In the genomic region with DNA sequence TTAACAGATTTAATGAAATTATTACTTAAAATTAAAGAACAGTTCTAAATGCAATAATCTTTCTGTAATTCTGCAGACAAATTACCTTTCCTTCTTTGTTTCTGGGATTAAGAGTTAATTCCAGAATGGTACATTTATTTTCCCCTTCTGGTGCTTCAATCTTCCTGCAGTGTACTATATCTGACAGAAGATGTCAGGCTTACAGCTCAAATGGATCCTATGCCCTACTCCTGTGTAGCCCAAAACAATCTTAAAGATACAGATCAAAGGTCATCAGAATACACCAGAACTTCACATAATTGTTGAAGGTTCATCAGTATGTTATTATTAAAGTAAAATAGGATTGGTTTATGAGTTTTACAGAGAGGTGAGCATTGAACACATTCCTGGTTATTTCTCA, we compare ENCODE assay signal across 14 mouse cellular contexts.
DNase-seq lines count a peak whose midpoint lies in the region; ATAC-seq and TF ChIP-seq lines count a peak whose summit lies in the region.
"Had no signal": no experiment of that assay in that cellular context is flagged by ENCODE, and none has a peak within 500 bp of the region (broad histone marks: within the 10 kb centered on the region; RNA-seq: fewer than 3 reads in every experiment).

No protein-coding gene starts in this region.

- H3K27ac ChIP-seq in hindbrain, embryonic 15.5 days (replicated peaks) = no peak overlapping the region
- no peak overlapping the region for H3K27ac ChIP-seq in hindbrain, embryonic 11.5 days (ENCODE audit: low read depth, low read length)
- H3K27ac ChIP-seq in neural tube, embryonic 12.5 days = no peak overlapping the region
- H3K27ac ChIP-seq in forebrain, embryonic 15.5 days (replicated peaks) = no peak overlapping the region
- H3K27ac ChIP-seq in stomach, postnatal 0 days (replicated peaks) = no peak overlapping the region
- H3K27ac ChIP-seq: embryonic facial prominence, embryonic 12.5 days; liver, embryonic 15.5 days had no signal

- no peaks in the 10 kb centered on the region for H3K36me3 ChIP-seq in hindbrain, embryonic 15.5 days
- H3K36me3 ChIP-seq in hindbrain, embryonic 11.5 days (ENCODE audit: control insufficient read depth, insufficient read depth, low read length) = no peaks in the 10 kb centered on the region
- no peaks in the 10 kb centered on the region for H3K36me3 ChIP-seq in neural tube, embryonic 12.5 days
- no peaks in the 10 kb centered on the region for H3K36me3 ChIP-seq in forebrain, embryonic 15.5 days
- H3K36me3 ChIP-seq in stomach, postnatal 0 days (ENCODE audit: control insufficient read depth, insufficient read depth, low read length) = no peaks in the 10 kb centered on the region
- H3K36me3 ChIP-seq: embryonic facial prominence, embryonic 12.5 days; heart, embryonic 12.5 days; liver, embryonic 15.5 days had no signal

- DNase-seq in hindbrain, embryonic 11.5 days (ENCODE audit: low spot score) = no peak
- DNase-seq in neural tube, embryonic 10.5 days (ENCODE audit: extremely low spot score, low spot score) = no peak
- DNase-seq in stomach, postnatal 0 days (ENCODE audit: low spot score) = no peak
- DNase-seq in ovary, postnatal 10 days (ENCODE audit: low spot score) = no peak
- DNase-seq: adrenal gland, postnatal 36 days; cerebellum, adult 8-10 months; left cerebral cortex, postnatal 4 days had no signal

- no peak overlapping the region for H3K9ac ChIP-seq in hindbrain, embryonic 15.5 days
- H3K9ac ChIP-seq in hindbrain, embryonic 11.5 days (ENCODE audit: low read depth, low read length) = no peak overlapping the region
- H3K9ac ChIP-seq in neural tube, embryonic 12.5 days = no peak overlapping the region
- H3K9ac ChIP-seq in forebrain, embryonic 15.5 days (replicated peaks) = no peak overlapping the region
- H3K9ac ChIP-seq in stomach, postnatal 0 days (ENCODE audit: low read length) = no peak overlapping the region
- H3K9ac ChIP-seq: embryonic facial prominence, embryonic 12.5 days; heart, embryonic 12.5 days; liver, embryonic 15.5 days had no signal

- no peaks in the 10 kb centered on the region for H3K4me1 ChIP-seq in hindbrain, embryonic 15.5 days (replicated peaks)
- H3K4me1 ChIP-seq in hindbrain, embryonic 11.5 days (replicated peaks; ENCODE audit: control insufficient read depth, insufficient read depth, low read length) = no peaks in the 10 kb centered on the region
- H3K4me1 ChIP-seq in neural tube, embryonic 12.5 days = no peaks in the 10 kb centered on the region
- no peaks in the 10 kb centered on the region for H3K4me1 ChIP-seq in forebrain, embryonic 15.5 days
- H3K4me1 ChIP-seq in stomach, postnatal 0 days (replicated peaks; ENCODE audit: control insufficient read depth, insufficient read depth) = no peaks in the 10 kb centered on the region
- H3K4me1 ChIP-seq: embryonic facial prominence, embryonic 12.5 days; heart, embryonic 12.5 days; liver, embryonic 15.5 days had no signal

- TF ChIP-seq EP300 in stomach, postnatal 0 days (optimal IDR thresholded peaks at IDR 0.05) = no peak

- H3K4me2 ChIP-seq in hindbrain, embryonic 15.5 days = no peak overlapping the region
- H3K4me2 ChIP-seq in hindbrain, embryonic 11.5 days (replicated peaks; ENCODE audit: low read depth, low read length) = no peak overlapping the region
- H3K4me2 ChIP-seq in neural tube, embryonic 12.5 days (replicated peaks) = no peak overlapping the region
- H3K4me2 ChIP-seq in forebrain, embryonic 15.5 days (replicated peaks) = no peak overlapping the region
- H3K4me2 ChIP-seq in stomach, postnatal 0 days (replicated peaks; ENCODE audit: low read depth) = no peak overlapping the region
- H3K4me2 ChIP-seq: embryonic facial prominence, embryonic 12.5 days; heart, embryonic 12.5 days; liver, embryonic 15.5 days had no signal

- TF ChIP-seq CTCF in stomach, postnatal 0 days (IDR thresholded peaks at IDR 0.05; ENCODE audit: low read depth) = peak; percentile 55

- ATAC-seq in hindbrain, embryonic 15.5 days (ENCODE audit: low FRiP score, low read depth) = peak; percentile 76; the same call in 1 of the 2 replicates
- ATAC-seq in hindbrain, embryonic 11.5 days (ENCODE audit: low FRiP score) = no peak
- ATAC-seq in neural tube, embryonic 12.5 days (ENCODE audit: low FRiP score, low read depth) = peak; percentile 56; the same call in 1 of the 2 replicates
- peak; percentile 79; the same call in 1 of the 2 replicates for ATAC-seq in forebrain, embryonic 15.5 days (replicated peaks)
- ATAC-seq in stomach, postnatal 0 days (ENCODE audit: low FRiP score, low TSS enrichment) = no peak
- no peak for ATAC-seq in megakaryocyte, adult 5-6 weeks (ENCODE audit: poor library complexity, severe bottlenecking)

- no peaks in the 10 kb centered on the region for H3K27me3 ChIP-seq in hindbrain, embryonic 15.5 days
- H3K27me3 ChIP-seq in hindbrain, embryonic 11.5 days (ENCODE audit: control insufficient read depth, insufficient read depth, low read length) = no peaks in the 10 kb centered on the region
- H3K27me3 ChIP-seq in neural tube, embryonic 12.5 days (replicated peaks) = no peaks in the 10 kb centered on the region
- H3K27me3 ChIP-seq in forebrain, embryonic 15.5 days = no peaks in the 10 kb centered on the region
- no peaks in the 10 kb centered on the region for H3K27me3 ChIP-seq in stomach, postnatal 0 days (ENCODE audit: control insufficient read depth, insufficient read depth, low read length)
- H3K27me3 ChIP-seq: embryonic facial prominence, embryonic 12.5 days; heart, embryonic 12.5 days; liver, embryonic 15.5 days had no signal

- H3K9me3 ChIP-seq in hindbrain, embryonic 15.5 days = no peaks in the 10 kb centered on the region
- H3K9me3 ChIP-seq in hindbrain, embryonic 11.5 days (ENCODE audit: control insufficient read depth, low read length) = no peaks in the 10 kb centered on the region
- H3K9me3 ChIP-seq in neural tube, embryonic 12.5 days = no peaks in the 10 kb centered on the region
- H3K9me3 ChIP-seq in forebrain, embryonic 15.5 days = no peaks in the 10 kb centered on the region
- no peaks in the 10 kb centered on the region for H3K9me3 ChIP-seq in stomach, postnatal 0 days (ENCODE audit: control insufficient read depth, low read length)
- H3K9me3 ChIP-seq: embryonic facial prominence, embryonic 12.5 days; heart, embryonic 12.5 days; liver, embryonic 15.5 days had no signal

- H3K4me3 ChIP-seq in hindbrain, embryonic 15.5 days = no peak overlapping the region
- H3K4me3 ChIP-seq in hindbrain, embryonic 11.5 days (ENCODE audit: low read depth, low read length) = no peak overlapping the region
- H3K4me3 ChIP-seq in neural tube, embryonic 12.5 days = no peak overlapping the region
- H3K4me3 ChIP-seq in forebrain, embryonic 15.5 days = no peak overlapping the region
- H3K4me3 ChIP-seq in stomach, postnatal 0 days (ENCODE audit: low read depth, low read length) = no peak overlapping the region
- H3K4me3 ChIP-seq: embryonic facial prominence, embryonic 12.5 days; heart, embryonic 12.5 days; liver, embryonic 15.5 days had no signal

Comparison
In these comparisons a context has a peak if more than half of its experiments do, and no peak if none do; other contexts are left out.
1. ATAC-seq: peak in hindbrain, embryonic 15.5 days (single experiment), neural tube, embryonic 12.5 days (single experiment) and forebrain, embryonic 15.5 days (single experiment); none in hindbrain, embryonic 11.5 days (single experiment), stomach, postnatal 0 days (single experiment) and megakaryocyte, adult 5-6 weeks (single experiment).